Mouse (Mus musculus) right cerebral cortex, postnatal 4 days (tissue): ENCODE data around the gene Trim67.
"Not testable (repeated sequence)": the region's sequence is repeated elsewhere in the genome, so short reads cannot be mapped to it uniquely, and the experiment has no call there.

ENCODE experiments used
- DNase-seq: peaks from one replicate; pipeline ENCODE4 v3.0.0-alpha.2; 2022

Gene Trim67

DNA sequence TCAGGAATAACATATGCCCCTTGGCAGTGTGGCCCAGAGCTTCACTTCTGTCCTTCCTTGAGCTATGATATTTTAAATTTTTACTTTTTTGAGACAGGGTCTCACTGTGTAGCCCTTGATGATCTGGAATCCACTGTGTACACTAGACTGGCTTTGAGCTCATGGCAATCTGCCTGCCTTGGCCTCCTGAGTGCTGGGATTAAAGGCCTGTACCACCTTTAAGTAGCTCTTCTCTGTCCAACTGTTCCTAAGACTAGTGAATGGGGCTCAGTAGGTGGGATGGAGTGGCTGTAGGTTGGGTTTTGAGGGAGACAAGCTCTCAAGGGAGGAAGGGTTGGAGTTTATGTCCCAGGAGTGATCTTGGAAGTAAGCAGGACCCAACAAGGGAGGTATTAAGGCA is 43.0 kb downstream of the Trim67 start:
- DNase-seq = no peak

DNA sequence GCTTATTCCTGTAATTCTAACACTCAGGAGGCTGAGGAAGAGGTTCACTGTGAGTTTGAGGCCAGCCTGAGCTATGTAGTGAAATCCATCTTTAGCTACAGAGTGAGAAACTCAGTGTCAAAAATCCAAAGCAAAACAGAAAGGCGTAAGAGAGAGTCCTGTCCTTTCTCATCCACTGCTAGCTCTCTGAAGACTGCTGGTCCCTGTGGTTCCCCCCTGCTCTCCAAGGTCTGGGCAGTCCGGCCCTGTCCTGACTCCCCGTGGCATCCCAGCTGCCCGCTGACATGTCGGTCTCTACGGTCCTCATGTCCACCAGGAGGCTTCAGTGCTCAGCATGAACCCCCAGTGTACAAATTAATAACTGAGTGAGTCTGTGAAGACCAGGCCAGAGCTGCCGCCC is 43.4 kb downstream of the Trim67 start:
- DNase-seq = no peak

DNA sequence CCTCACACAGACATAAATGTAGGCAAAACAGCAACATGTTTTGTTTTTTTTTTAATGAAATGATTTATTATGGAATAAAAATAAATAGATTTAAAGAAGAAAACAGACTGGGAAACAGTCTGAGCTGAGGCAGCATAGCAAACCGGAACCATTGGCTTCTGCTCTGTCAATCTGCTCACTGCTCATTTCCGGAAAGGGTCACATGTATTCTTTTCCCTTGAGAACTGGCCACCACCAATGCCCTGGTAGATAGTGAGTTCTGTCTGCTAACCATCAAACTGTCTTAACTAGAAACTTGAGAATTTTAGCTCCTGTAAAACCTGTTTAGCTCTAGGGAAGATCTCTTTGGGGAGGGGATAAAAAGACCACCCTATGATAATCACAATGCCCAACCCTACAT is 44.0 kb downstream of the Trim67 start:
- DNase-seq = no peak

DNA sequence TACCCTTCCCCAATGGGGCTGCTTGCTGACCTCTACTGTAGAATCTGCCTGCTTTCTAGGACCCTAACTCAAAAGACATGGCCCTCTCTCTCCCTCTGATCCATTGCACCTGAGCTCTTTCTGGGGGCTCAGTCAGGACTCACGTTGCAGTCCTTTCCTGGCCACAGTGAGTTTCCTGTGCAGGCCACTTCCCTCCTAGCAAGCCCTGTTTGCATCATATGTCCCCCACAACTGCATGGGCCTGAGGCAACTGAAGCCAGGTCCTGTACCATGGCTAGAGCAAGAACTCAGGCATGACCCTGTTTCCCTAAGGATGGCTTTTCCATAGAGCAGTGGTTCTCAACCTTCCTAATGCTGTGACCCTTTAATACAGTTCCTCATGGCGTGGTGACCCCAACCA is 45.1 kb downstream of the Trim67 start:
- no peak for DNase-seq

DNA sequence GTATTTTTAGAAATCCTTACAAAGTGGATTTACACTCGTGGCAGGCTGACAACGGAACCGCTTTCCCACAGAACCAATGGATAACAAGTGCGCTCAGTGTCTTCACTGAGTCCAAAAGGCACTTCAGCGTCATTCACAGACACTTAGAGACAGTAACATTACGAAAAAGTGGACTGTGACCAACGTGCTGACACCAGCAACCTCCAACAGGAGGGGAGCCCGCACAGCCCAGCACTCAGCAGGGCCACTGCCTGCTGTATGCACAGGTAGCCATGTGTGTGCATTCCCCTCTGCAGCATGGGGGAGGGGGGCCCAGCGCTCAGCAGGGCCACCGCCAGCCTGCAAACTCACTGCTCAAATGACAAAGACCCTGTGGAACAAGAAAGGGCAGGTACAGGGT is 46.5 kb downstream of the Trim67 start:
- no peak for DNase-seq

DNA sequence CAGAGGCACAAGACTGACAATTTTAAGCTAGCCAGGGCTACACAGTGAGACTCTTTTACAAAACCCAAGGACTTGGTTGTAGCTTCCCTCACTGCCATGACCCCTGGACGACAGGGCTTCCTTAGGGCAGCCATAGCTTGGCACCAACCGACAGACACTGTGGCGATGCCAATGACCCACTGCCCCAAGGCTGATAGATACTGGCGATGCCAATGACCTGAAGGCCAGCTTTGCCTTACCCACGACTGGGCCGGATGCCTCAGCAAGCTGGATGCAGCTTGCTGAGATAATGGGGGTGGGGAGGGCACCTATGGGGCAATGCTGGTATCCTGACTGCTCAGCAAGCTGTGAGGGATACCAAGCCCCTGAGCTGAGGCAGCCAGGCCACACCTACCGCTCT is 48.0 kb downstream of the Trim67 start:
- DNase-seq = no peak

DNA sequence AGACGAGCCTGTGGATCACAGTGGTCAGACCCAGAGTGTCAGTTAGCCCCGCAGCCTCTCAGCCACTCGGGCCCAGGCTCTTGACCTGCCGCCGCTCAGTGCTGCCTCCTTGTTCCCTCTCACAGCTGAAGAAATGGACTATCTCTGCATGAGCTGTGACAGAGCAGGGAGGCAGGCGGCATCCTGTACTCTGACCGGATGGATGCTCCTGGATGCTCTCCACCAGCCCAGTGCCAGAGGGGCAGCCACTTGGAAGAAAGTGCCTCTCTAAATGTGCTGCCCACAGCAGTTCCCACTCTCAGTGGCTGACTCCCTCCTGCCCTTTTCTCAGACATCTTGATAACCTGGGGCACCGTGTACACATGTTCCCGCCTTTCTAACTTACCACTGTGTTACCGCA is 48.9 kb downstream of the Trim67 start:
- DNase-seq = no peak

DNA sequence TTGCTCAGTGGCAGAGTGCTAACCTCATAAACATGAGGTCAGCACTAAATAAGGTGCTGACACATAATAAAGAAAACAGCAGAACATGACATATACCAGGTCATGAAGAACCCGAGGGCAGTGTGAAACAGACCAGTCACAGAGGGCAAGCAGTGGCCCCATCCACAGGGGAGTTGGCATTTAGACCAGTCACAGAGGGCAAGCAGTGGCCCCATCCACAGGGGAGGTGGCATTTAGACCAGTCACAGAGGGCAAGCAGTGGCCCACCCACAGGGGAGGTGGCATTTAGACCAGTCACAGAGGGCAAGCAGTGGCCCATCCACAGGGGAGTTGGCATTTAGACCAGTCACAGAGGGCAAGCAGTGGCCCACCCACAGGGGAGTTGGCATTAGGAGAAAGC is 50.0 kb downstream of the Trim67 start:
- not testable (repeated sequence) for DNase-seq

DNA sequence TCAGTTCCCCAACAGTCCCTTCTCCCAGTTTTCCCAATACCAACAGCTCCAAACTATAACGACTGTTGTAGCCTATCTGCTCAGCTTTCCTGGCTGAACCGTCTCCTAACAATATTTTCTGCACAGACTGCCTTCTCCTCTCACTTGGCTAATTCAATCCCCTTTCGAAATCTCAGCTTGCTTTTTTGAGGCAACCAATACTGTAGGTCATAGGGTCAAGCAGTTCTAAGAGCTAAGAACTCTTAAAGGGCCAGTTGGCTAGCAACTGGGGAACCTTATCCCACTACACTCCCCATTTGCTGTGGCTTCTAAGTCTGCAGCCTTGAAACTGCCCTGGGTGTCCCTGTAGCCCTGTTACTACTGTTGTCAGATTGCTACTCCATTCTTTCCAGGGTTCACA is 52.2 kb downstream of the Trim67 start:
- DNase-seq = no peak

DNA sequence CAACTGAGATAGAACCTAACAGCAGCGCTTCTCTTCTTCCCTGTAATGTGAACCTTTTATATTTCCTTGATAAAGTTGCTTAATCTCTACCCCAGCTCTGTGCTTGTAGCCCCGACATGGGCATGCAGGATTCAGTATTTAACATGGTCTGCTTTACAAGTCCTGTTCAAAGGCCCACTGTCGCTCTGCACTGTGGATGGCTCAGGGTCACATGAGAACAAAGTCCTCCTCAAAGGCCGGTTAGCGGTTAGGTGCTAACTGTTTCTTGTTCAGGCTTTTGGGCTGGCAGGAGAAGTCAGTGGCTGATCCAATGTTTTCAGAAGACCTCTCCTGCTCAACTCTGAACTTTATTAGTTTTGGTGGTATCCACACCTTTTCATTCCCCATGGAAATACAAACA is 52.7 kb downstream of the Trim67 start:
- no peak for DNase-seq

DNA sequence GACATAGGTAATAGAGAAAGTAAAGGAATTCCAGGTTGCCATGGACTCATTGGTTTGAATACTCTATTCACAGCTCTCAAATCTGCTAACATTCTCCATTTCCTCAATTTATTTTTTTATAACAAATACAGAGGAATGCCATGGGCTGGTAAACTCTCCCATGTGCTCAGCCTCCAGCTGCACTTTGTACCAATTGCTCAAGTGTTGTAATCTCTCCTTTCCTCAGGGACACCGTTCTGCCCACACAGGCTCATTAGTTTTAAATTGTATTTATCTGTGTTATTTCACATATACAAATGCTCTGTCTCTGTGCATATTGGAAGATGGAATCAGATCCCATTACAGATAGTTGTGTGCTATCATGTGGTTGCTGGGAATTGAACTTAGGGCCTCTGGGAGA is 60.6 kb downstream of the Trim67 start:
- no peak for DNase-seq

DNA sequence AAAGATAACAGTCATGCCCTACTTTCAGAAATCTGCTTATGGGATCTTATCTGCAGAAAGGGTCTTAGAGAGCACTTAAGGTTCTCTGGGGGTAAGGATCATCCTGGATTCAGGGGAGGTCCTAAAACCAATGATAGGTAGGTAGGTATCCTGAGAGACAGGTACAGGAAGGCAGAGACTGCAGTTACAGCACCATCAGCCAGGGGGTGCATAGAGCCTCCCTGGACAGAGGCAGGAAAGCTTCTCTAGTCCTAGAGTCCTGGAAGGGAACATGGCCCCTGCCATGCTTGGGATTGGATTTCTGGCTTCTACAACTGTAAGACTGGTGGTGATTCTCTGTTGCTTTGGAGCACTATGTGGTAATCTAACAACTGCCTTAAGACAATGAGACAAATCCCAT is 66.6 kb downstream of the Trim67 start:
- no peak for DNase-seq

DNA sequence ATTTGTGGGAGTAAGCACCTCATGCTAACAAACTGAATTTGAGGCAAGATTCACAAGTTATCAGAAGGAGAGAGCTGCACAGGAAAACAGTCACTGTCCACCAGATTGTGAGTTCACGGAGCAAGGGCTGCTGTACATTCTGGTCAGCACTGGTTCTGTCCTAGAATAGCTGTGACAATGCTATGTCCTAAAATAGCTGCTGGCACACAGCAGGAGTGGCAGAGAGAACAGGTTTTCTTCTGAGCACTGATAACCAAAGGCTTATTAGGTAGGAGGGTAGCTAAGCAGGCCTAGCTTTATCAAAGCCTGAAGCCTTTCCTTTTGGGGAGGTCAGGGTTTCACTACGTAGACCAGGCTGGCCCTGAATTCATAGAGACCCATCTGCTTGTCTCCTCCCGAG is 67.3 kb downstream of the Trim67 start:
- no peak for DNase-seq

DNA sequence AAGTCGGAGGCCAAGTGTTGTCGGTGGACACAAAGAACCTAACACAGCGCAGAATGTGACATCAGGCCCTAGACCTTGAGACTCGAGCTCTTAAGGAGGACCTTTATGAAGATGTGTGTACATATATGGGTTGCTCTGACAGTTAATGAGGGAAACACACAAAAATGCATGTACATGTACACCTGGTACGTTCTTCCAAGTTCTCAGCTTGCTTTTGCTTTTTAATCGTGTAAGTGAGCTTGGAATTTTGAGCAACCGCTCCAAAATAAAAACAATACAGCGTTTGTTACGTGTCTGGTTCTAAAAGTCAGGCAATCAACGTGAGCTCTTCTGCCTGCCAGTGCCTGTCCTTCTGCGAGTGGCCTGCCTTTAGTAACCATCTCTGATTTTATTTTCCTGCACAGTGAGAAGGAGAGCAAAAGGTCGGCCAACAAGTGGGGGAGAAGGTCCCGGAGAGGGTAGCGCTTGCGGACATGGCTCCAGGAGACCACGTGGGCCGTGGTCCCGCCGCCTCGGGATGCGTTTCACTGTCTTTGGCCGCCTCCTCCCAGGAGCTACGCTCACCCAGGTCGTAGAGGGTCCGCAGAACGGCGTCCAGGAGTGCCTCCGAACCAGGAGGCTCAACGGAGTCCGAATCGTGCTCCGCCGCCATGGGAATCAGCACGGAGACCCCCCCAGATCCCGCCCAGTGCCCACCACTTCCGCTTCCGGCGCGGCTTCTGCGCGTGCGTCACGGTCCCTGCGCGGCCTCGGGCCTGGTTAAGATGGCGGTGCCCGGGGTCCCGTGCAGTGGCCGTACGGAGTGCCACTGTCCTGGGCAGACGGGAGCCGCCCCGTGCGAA is 69.7 kb downstream of the Trim67 start, which contains the start of the genes Gnpat and 2810004N23Rik:
TSS of gene Gnpat (plus strand) at position 713 of the 842 bp plus-strand sequence.
TSS of gene 2810004N23Rik (minus strand) at position 800 of the 842 bp plus-strand sequence.
- peak; percentile 95 for DNase-seq

DNA sequence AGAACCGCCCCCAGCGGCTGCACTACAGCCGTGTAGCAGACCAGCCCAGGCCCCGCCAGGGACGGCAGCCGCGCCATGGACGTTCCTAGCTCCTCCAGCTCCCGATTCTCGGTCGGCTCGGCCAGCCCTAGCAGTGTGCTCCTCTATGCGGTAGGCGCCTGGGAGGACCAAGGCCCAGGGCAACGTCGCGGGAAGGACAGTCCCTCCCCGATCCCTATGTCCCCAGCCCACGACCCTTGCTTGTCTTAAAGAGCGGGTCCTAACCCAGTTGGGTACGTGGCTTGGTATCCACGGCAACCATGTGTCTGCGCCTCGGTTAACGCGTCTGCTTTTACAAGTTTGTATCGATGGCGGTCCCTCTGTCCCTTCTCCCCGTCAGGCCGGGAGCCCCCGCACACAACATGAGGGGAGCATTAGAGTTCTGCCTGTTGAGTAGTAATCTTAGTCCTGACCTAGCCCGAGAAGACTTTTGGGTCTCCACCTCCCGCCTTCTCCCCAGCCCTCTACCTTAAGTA is 70.3 kb downstream of the Trim67 start:
- DNase-seq = no peak

DNA sequence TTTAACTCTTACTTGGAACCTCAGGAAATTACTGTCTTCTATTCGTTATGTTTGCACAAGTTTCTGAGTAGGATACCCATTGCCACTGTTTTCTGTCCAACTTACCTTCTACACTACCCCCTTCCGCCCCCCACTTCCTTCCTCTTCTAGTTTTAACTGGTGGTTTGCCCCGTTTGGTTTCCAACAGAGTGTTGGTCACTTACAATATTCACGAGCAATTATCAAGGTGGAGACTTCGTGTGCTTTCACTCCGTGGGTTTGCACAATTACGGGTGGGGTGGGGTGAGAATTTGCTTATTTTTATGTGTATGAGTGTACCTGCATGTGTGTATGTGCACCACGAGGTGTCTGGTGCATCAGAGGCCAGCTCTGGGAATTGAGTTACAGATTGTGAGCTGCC is 70.8 kb downstream of the Trim67 start:
- DNase-seq = no peak

DNA sequence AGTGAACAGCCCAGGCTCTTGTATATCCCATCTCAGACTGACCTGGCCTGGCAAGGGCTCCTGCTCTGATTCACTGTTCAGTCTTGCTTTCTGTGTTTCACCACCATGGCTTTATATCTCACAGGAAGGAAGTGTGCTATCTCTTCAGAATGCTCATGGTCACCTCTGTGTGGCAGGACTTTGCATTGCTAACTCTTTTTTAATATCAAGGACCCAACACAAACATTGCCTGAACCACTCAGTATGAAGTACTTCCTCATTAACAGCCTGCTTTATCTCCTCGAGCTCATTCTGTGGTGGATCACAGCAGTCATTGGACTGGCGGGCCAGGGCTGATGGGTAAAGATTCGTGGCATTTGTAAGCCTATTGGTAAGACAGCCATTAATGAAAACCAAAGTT is 73.8 kb downstream of the Trim67 start:
- no peak for DNase-seq

DNA sequence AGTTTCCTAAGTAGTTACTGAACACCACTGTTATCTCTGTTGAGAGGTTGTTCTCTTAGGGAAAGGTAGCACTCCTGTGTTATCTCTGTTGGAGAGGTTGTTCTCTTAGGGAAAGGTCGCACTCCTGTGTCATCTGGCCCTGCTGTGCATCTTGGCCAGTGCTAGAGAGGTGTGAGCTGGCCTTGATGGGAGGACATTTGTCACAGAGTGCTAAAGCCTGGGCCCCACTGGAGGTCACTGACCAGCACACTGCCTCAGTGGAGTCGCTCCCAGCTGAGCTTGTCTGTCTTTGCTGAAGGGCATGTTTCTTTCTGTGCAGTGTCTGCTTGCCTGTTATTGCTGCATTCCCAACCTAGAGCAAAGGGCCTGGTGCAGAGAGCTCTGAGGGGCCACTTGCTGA is 74.2 kb downstream of the Trim67 start:
- no peak for DNase-seq

DNA sequence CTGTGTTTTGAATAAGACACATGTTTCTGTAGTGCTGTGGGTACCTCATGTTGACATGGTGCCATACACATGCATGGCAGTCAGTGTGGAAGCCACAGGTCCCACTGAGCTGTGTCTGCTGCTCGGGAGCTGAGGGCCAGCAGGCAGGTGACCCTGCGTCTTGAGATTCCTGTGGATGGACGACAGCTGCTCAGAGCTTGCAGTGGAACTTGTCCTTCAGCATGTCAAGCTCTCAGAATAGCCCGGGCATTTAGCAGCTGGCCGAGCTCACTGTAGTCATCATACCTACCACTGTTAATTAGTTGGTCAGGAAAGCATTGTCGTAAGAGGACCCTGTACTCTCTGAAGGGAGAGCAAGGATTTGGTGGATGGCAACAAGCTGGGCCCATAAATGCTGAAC is 76.8 kb downstream of the Trim67 start:
- DNase-seq = no peak

DNA sequence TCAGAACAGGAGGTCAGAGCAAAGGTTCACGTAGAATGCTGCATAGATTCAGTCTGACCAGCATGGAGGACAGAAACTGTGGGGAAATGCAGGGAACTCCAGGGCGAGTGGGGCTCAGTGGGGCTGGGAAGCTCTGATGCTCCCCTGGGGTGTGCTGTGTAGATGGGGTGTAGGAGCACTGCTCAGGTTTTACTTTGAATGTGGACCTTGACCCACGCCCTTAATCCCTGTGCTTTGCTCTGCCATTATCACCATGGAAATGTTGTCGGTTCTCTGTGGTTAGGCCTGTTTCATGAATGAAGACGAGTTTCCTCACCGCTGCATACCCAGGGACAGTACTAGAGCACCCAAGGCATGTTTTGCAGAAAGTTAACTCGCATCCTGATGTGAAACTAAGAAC is 78.6 kb downstream of the Trim67 start:
- no peak for DNase-seq

DNA sequence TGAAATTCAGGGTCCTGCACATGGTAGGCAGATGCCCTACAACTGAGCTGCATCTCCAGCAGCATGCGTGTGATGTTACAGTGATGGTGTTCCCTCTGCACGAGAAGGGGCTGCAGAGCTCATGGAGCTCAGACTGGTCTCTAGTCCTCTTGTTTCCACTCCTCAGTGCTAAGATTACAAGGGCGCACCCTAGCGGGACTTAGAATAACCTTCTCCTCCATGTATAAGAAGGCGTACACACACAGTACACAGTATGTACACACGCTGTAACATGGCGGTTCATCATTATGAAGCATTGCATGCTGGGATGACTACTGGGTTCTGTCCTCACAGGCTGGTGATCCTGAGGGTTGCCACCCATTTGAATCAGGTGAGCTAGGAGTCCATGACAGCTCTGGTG is 79.2 kb downstream of the Trim67 start:
- no peak for DNase-seq

DNA sequence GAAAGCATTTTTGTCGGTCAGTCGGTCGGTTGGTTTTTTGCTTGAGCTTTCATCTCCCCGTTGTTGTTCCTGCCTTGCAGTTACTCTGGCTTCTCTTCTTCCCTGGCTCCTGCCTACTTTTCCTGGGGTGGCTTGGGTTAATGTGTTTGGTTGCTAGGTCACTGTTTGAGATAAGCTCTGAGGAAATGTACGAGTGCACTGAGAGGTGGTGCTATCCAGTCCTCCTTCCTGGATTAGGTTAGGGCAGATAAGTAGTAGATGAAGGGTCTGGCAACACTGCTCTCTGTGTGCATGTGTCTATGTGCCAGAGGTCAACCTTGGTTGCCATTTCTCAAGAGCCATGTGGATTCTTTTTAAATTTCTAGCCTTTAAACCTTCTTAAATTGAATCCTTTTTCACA is 79.8 kb downstream of the Trim67 start:
- no peak for DNase-seq

DNA sequence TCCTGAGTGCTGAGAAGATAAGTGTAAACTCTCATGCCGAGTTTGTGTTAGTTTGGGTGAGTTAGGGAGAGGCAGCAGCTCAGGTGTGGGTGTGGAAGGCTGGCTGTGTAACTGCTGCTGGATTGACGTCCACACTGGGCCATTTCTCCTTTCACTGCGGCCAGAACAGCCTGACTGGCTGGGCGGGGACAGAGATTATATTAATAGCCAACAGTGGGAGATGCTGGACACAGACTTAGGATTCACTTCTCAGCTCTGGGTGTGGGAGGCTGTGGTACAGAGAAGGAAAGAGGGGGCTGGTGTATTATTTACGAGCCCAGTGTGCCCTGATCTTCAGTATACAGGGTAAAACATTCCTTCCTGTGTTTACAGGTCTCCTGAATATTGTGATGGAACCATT is 85.2 kb downstream of the Trim67 start:
- DNase-seq = no peak

DNA sequence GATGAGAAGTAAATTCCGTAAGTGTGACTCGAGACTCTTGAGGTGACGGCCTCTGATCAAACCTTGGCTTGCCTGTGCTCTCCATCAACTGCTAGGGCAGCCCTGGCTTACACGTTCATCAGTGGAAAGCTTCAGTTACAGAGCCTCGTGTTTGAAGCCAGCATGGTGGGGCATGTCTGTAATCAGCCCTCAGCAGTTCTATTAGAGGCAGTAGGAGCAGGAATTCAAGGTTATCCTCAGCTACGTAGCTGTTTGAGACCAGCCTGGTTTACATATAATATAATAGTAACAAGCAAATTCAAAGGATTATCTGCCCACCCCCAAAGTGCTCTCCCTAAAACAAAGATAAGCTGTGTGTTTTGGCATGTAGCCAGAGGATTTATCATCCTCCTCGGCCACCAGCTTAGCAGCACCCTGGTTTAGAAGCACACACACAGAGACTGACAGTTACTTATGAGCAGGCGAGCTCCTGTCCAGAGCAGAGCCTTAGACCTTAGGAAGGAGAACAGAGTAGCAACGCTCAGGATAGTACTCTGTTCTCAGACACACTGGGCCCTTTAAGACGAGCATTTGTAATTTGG is 86.1 kb downstream of the Trim67 start:
- DNase-seq = no peak
